Mouse (Mus musculus): ENCODE results near the gene Rpl11.

Rpl11 gene

GRCm38 (mm10) chr4:136027416-136028131 is 25.7 kb downstream of the Rpl11 start:
- no peak for DNase-seq (ENCODE audit: low spot score in 2 of 2)

GRCm38 (mm10) chr4:136025350-136025749 is 27.9 kb downstream of the Rpl11 start:
- no peak for DNase-seq (ENCODE audit: low spot score in 2 of 2)

GRCm38 (mm10) chr4:136022924-136023323 is 30.3 kb downstream of the Rpl11 start:
- DNase-seq (ENCODE audit: low spot score in 2 of 2), result no peak

GRCm38 (mm10) chr4:136021549-136022047 is 31.6 kb downstream of the Rpl11 start, which contains the start of gene Eloa:
Eloa (minus strand) TSS chr4:136021763.
- DNase-seq (ENCODE audit: low spot score in 2 of 2), result peak; percentile 100

GRCm38 (mm10) chr4:136020743-136021548 is 32.3 kb downstream of the Rpl11 start:
- no peak for DNase-seq (ENCODE audit: low spot score in 2 of 2)

GRCm38 (mm10) chr4:136016059-136016602 is 37.1 kb downstream of the Rpl11 start:
- no peak for DNase-seq (ENCODE audit: low spot score in 2 of 2)

- no peak for DNase-seq (ENCODE audit: low spot score in 2 of 2)
Measured at GRCm38 (mm10) chr4:136010586-136010985, 42.6 kb downstream of the Rpl11 start.

GRCm38 (mm10) chr4:136008782-136009447 is 44.3 kb downstream of the Rpl11 start:
- no peak for DNase-seq (ENCODE audit: low spot score in 2 of 2)

GRCm38 (mm10) chr4:136006821-136007220 is 46.4 kb downstream of the Rpl11 start:
- DNase-seq (ENCODE audit: low spot score in 2 of 2), result no peak

- DNase-seq (ENCODE audit: low spot score in 2 of 2), result no peak
Measured at GRCm38 (mm10) chr4:136004921-136005320, 48.3 kb downstream of the Rpl11 start.

GRCm38 (mm10) chr4:136004107-136004675 is 49.0 kb downstream of the Rpl11 start:
- DNase-seq (ENCODE audit: low spot score in 2 of 2), result no peak

- DNase-seq (ENCODE audit: low spot score in 2 of 2), result no peak
Measured at GRCm38 (mm10) chr4:135995118-135995517, 58.1 kb downstream of the Rpl11 start.

- no peak for DNase-seq (ENCODE audit: low spot score in 2 of 2)
Measured at GRCm38 (mm10) chr4:135993941-135994340, 59.3 kb downstream of the Rpl11 start.

- no peak for DNase-seq (ENCODE audit: low spot score in 2 of 2)
Measured at GRCm38 (mm10) chr4:135987714-135988113, 65.5 kb downstream of the Rpl11 start.

GRCm38 (mm10) chr4:135986943-135987710 is 66.1 kb downstream of the Rpl11 start, which contains the start of gene Pithd1:
Pithd1 (minus strand) TSS chr4:135987264.
- DNase-seq (ENCODE audit: low spot score in 2 of 2), result peak; percentile 86 to 91

GRCm38 (mm10) chr4:135986301-135986942 is 66.8 kb downstream of the Rpl11 start:
- DNase-seq (ENCODE audit: low spot score in 2 of 2), result no peak

GRCm38 (mm10) chr4:135985769-135986168 is 67.5 kb downstream of the Rpl11 start:
- DNase-seq (ENCODE audit: low spot score in 2 of 2), result no peak

GRCm38 (mm10) chr4:135985193-135985592 is 68.0 kb downstream of the Rpl11 start:
- no peak for DNase-seq (ENCODE audit: low spot score in 2 of 2)

- no peak for DNase-seq (ENCODE audit: low spot score in 2 of 2)
Measured at GRCm38 (mm10) chr4:135984556-135984955, 68.7 kb downstream of the Rpl11 start.

- DNase-seq (ENCODE audit: low spot score in 2 of 2), result no peak
Measured at GRCm38 (mm10) chr4:135981524-135982063, 71.6 kb downstream of the Rpl11 start.
